28 mouse cellular contexts compared by ENCODE assay signal in genomic region chr3:108757570-108757969, GRCm38 (mm10). TPM values are rescaled to one million over a fixed set of nuclear protein-coding genes. Genes with fewer than 3 reads are reported as not detected.
DNase-seq lines count a peak whose midpoint lies in the region; ATAC-seq and TF ChIP-seq lines count a peak whose summit lies in the region.
"Had no signal": no experiment of that assay in that cellular context is flagged by ENCODE, and none has a peak within 500 bp of the region (broad histone marks: within the 10 kb centered on the region; RNA-seq: fewer than 3 reads in every experiment).

No protein-coding gene starts in this region.

- no peaks in the 10 kb centered on the region for H3K4me1 ChIP-seq in intestine, postnatal 0 days (replicated peaks; ENCODE audit: control insufficient read depth, insufficient read depth, low read length)
- 0 out of 2 replicates have a peak, but pooled peaks cover 5% of the 10 kb centered on the region for H3K4me1 ChIP-seq in intestine, embryonic 15.5 days (replicated peaks)
- peaks cover 2 to 9% of the 10 kb centered on the region in 2 experiments for H3K4me1 ChIP-seq in MEL (ENCODE audit: control insufficient read depth in 1 of 2, insufficient read depth in 2 of 2, low read length in 2 of 2)
- H3K4me1 ChIP-seq in limb, embryonic 13.5 days = peaks cover 39% of the 10 kb centered on the region
- H3K4me1 ChIP-seq: embryonic facial prominence, embryonic 10.5 days; forebrain, embryonic 12.5 days; forebrain, embryonic 15.5 days; hindbrain, embryonic 12.5 days; hindbrain, embryonic 15.5 days had no signal

- H3K27me3 ChIP-seq in intestine, postnatal 0 days (replicated peaks; ENCODE audit: control insufficient read depth, insufficient read depth, low read length) = no peaks in the 10 kb centered on the region
- no peaks in the 10 kb centered on the region for H3K27me3 ChIP-seq in intestine, embryonic 15.5 days (replicated peaks)
- no peaks in the 10 kb centered on the region; a peak in 1 of 4 replicates for H3K27me3 ChIP-seq in MEL (ENCODE audit: control insufficient read depth in 1 of 2, insufficient read depth in 2 of 2, low read length in 2 of 2)
- H3K27me3 ChIP-seq in limb, embryonic 13.5 days = no peaks in the 10 kb centered on the region
- H3K27me3 ChIP-seq: CH12.LX; embryonic facial prominence, embryonic 13.5 days; forebrain, embryonic 12.5 days; forebrain, embryonic 15.5 days; hindbrain, embryonic 12.5 days; hindbrain, embryonic 15.5 days had no signal

- no peak overlapping the region for H3K27ac ChIP-seq in intestine, postnatal 0 days (ENCODE audit: low read depth, low read length)
- no peak overlapping the region for H3K27ac ChIP-seq in intestine, embryonic 15.5 days
- H3K27ac ChIP-seq in MEL (ENCODE audit: control insufficient read depth, low read depth, low read length) = no peak overlapping the region
- H3K27ac ChIP-seq in limb, embryonic 13.5 days = peak overlapping the region; percentile 58; the same call in 1 of the 2 replicates
- H3K27ac ChIP-seq: embryonic facial prominence, embryonic 10.5 days; embryonic facial prominence, embryonic 13.5 days; forebrain, embryonic 12.5 days; forebrain, embryonic 15.5 days; hindbrain, embryonic 12.5 days; hindbrain, embryonic 15.5 days had no signal

- TF ChIP-seq RAD21 in MEL (IDR thresholded peaks at IDR 0.05; ENCODE audit: low read depth, low read length) = no peak

- H3K9me3 ChIP-seq in intestine, postnatal 0 days (ENCODE audit: control insufficient read depth) = no peaks in the 10 kb centered on the region
- H3K9me3 ChIP-seq in intestine, embryonic 15.5 days = no peaks in the 10 kb centered on the region
- H3K9me3 ChIP-seq in MEL (replicated peaks; ENCODE audit: insufficient read depth, low read length) = no peaks in the 10 kb centered on the region
- no peaks in the 10 kb centered on the region for H3K9me3 ChIP-seq in limb, embryonic 13.5 days
- H3K9me3 ChIP-seq: embryonic facial prominence, embryonic 10.5 days; embryonic facial prominence, embryonic 13.5 days; forebrain, embryonic 12.5 days; forebrain, embryonic 15.5 days; G1E; hindbrain, embryonic 12.5 days; hindbrain, embryonic 15.5 days had no signal

- no peak overlapping the region for H3K9ac ChIP-seq in intestine, postnatal 0 days (ENCODE audit: low read depth, low read length)
- H3K9ac ChIP-seq in intestine, embryonic 15.5 days = no peak overlapping the region
- no peak overlapping the region for H3K9ac ChIP-seq in MEL (ENCODE audit: control insufficient read depth, low read depth, low read length, poor library complexity, severe bottlenecking)
- no peak overlapping the region for H3K9ac ChIP-seq in limb, embryonic 13.5 days
- H3K9ac ChIP-seq: embryonic facial prominence, embryonic 13.5 days; forebrain, embryonic 12.5 days; forebrain, embryonic 15.5 days; hindbrain, embryonic 12.5 days; hindbrain, embryonic 15.5 days had no signal

- no peak overlapping the region for H3K4me2 ChIP-seq in intestine, postnatal 0 days (replicated peaks; ENCODE audit: low read depth)
- no peak overlapping the region for H3K4me2 ChIP-seq in intestine, embryonic 15.5 days (replicated peaks)
- no peak overlapping the region for H3K4me2 ChIP-seq in limb, embryonic 13.5 days (replicated peaks)
- H3K4me2 ChIP-seq: embryonic facial prominence, embryonic 13.5 days; forebrain, embryonic 12.5 days; forebrain, embryonic 15.5 days; heart, embryonic 11.5 days; hindbrain, embryonic 12.5 days; hindbrain, embryonic 15.5 days had no signal

- no peaks in the 10 kb centered on the region for H3K36me3 ChIP-seq in intestine, postnatal 0 days (ENCODE audit: control insufficient read depth, insufficient read depth)
- H3K36me3 ChIP-seq in intestine, embryonic 15.5 days = no peaks in the 10 kb centered on the region
- H3K36me3 ChIP-seq in MEL (ENCODE audit: control insufficient read depth in 1 of 2, insufficient read depth in 2 of 2, low read length in 2 of 2) = peaks cover 0 to 15% of the 10 kb centered on the region in 2 experiments; a peak in 2 of 4 replicates
- H3K36me3 ChIP-seq in limb, embryonic 13.5 days = no peaks in the 10 kb centered on the region
- H3K36me3 ChIP-seq: embryonic facial prominence, embryonic 10.5 days; embryonic facial prominence, embryonic 13.5 days; forebrain, embryonic 12.5 days; forebrain, embryonic 15.5 days; G1E; hindbrain, embryonic 12.5 days; hindbrain, embryonic 15.5 days had no signal

- DNase-seq in MEL (ENCODE audit: low read depth, low spot score) = no peak
- DNase-seq in embryo, embryonic 10.5 days (ENCODE audit: low spot score) = no peak
- DNase-seq in layer of hippocampus, adult 8-10 months (ENCODE audit: low spot score in 2 of 2) = no peak
- DNase-seq: adrenal gland, adult 8-10 months; adrenal gland, postnatal 25 days; B cell, adult 2 months; cerebellum, adult 18-20 months; cerebellum, adult 9-11 months; cerebellum, postnatal 25 days; embryo, embryonic 11 days; gastrocnemius, postnatal 25 days had no signal

- TF ChIP-seq CTCF in intestine, postnatal 0 days (IDR thresholded peaks at IDR 0.05; ENCODE audit: low read depth) = no peak
- TF ChIP-seq CTCF in MEL (IDR thresholded peaks at IDR 0.05 in 2 of 3, conservative IDR thresholded peaks at IDR 0.05 in 1 of 3; ENCODE audit: control insufficient read depth in 1 of 3, insufficient read depth in 1 of 3, low read depth in 2 of 3, low read length in 3 of 3, poor library complexity in 1 of 3, severe bottlenecking in 1 of 3) = no peak

- TF ChIP-seq POLR2A in MEL (IDR thresholded peaks at IDR 0.05; ENCODE audit: control insufficient read depth in 1 of 2, insufficient read depth in 1 of 2, low read depth in 1 of 2, low read length in 2 of 2, poor library complexity in 1 of 2) = no peak

- peak; percentile 50; the same call in 1 of the 2 replicates for ATAC-seq in intestine, postnatal 0 days
- ATAC-seq in intestine, embryonic 15.5 days = no peak
- ATAC-seq in limb, embryonic 13.5 days (ENCODE audit: low FRiP score, low read depth) = no peak
- ATAC-seq: forebrain, embryonic 15.5 days had no signal

- H3K4me3 ChIP-seq in intestine, postnatal 0 days (ENCODE audit: low read depth, low read length) = no peak overlapping the region
- H3K4me3 ChIP-seq in intestine, embryonic 15.5 days (replicated peaks) = no peak overlapping the region
- no peak overlapping the region for H3K4me3 ChIP-seq in MEL (ENCODE audit: control insufficient read depth in 1 of 2, insufficient read depth in 1 of 2, low read depth in 2 of 2, low read length in 2 of 2)
- no peak overlapping the region for H3K4me3 ChIP-seq in limb, embryonic 13.5 days
- H3K4me3 ChIP-seq: embryonic facial prominence, embryonic 10.5 days; embryonic facial prominence, embryonic 13.5 days; erythroblast, embryonic 14.5 days; forebrain, embryonic 12.5 days; forebrain, embryonic 15.5 days; hindbrain, embryonic 12.5 days; hindbrain, embryonic 15.5 days had no signal

- WGBS in intestine, postnatal 0 days = 55% methylated on average over 9 of the region's 9 CpGs
- 64% methylated on average over 9 of the region's 9 CpGs for WGBS in intestine, embryonic 15.5 days
- WGBS in limb, embryonic 13.5 days = 53% methylated on average over 9 of the region's 9 CpGs

- no peak for TF ChIP-seq EP300 in MEL (IDR thresholded peaks at IDR 0.05; ENCODE audit: low read depth in 1 of 2, low read length in 2 of 2)

- H3K79me2 ChIP-seq in MEL (ENCODE audit: control insufficient read depth, insufficient read depth, low read length, poor library complexity) = no peaks in the 10 kb centered on the region

TF ChIP-seq in MEL, 35 proteins besides CTCF, POLR2A, EP300 and RAD21:
- TF ChIP-seq ZC3H11A (IDR thresholded peaks at IDR 0.05; ENCODE audit: low read depth, low read length) (no peak), MAX (IDR thresholded peaks at IDR 0.05; ENCODE audit: low read length) (peak; percentile 33; the same call in 1 of the 2 replicates)

RNA-seq across cellular contexts. Expression of gene Aknad1, which starts 18.1 kb away (rescaled TPM):
- polyA plus RNA-seq in intestine, postnatal 0 days (2015; fragmentation: Nextera tagmentation; extraction: Ambion mirVana) = 0.14 and 0.16 TPM in 2 replicates
- polyA plus RNA-seq in intestine, embryonic 15.5 days (2015; fragmentation: Nextera tagmentation; extraction: Ambion mirVana) = 0.10 TPM in 1 of 2 replicates, not detected in the other
- not detected in 2 replicates for total RNA-seq in MEL (2012; rRNA removed)
- under 1 TPM in 1 of 2 experiments, not detected in 1; 0.06 TPM for polyA plus RNA-seq in MEL (2012; ENCODE audit: insufficient read depth in 1 of 2, insufficient read length in 2 of 2, low read depth in 1 of 2, low replicate concordance in 2 of 2, missing spikeins in 1 of 2)
- 1.8 TPM in 2 replicates for polyA plus RNA-seq in limb, embryonic 13.5 days (2015; fragmentation: Nextera tagmentation; extraction: Ambion mirVana)
- total RNA-seq in layer of hippocampus, adult 8-10 months (2022) = not detected
- total RNA-seq: adrenal gland, postnatal 25 days; CH12.LX; common myeloid progenitor, adult 5-6 weeks; heart, postnatal 25 days had no signal
- polyA plus RNA-seq: forebrain, embryonic 12.5 days; forebrain, embryonic 15.5 days; G1E; heart, embryonic 11.5 days; heart, embryonic 14.5 days; heart, postnatal 0 days; hindbrain, embryonic 15.5 days had no signal

RNA-seq across cellular contexts. Expression of gene Gpsm2, which starts 35.5 kb away (rescaled TPM):
- polyA plus RNA-seq in intestine, postnatal 0 days (2015; fragmentation: Nextera tagmentation; extraction: Ambion mirVana) = 26.7 and 27.8 TPM in 2 replicates
- 49.1 and 56.1 TPM in 2 replicates for polyA plus RNA-seq in intestine, embryonic 15.5 days (2015; fragmentation: Nextera tagmentation; extraction: Ambion mirVana)
- 17.6 and 21.7 TPM in 2 replicates for total RNA-seq in MEL (2012; rRNA removed)
- 10 to 100 TPM in 1 of 2 experiments, not detected in 1; 27.5 TPM for polyA plus RNA-seq in MEL (2012; ENCODE audit: insufficient read depth in 1 of 2, insufficient read length in 2 of 2, low read depth in 1 of 2, low replicate concordance in 2 of 2, missing spikeins in 1 of 2)
- 96.7 and 103 TPM in 2 replicates for polyA plus RNA-seq in limb, embryonic 13.5 days (2015; fragmentation: Nextera tagmentation; extraction: Ambion mirVana)
- 10 to 100 TPM; 13.3 to 19.1 (median 14.5) TPM for total RNA-seq in layer of hippocampus, adult 8-10 months (2022)
